Comparison of ENCODE assay signal across 9 mouse cellular contexts in the genomic region with DNA sequence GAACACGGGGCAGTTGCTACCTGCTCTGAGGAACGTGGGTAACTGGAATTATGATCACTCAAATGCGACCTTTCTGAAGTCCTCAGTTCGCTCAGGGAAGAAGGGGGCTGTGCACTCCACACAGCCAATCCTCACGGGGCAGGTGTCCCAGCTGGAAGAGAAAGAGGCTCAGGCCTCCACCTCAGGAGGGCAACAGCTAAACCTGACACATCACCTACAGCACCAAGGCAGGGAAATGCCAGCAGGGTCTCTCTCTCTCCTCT.
DNase-seq lines count a peak whose midpoint lies in the region; ATAC-seq and TF ChIP-seq lines count a peak whose summit lies in the region.
"Had no signal": no experiment of that assay in that cellular context is flagged by ENCODE, and none has a peak within 500 bp of the region (broad histone marks: within the 10 kb centered on the region; RNA-seq: fewer than 3 reads in every experiment).

No protein-coding gene starts in this region.

- H3K9ac ChIP-seq in heart, embryonic 15.5 days: no peak overlapping the region
- no peak overlapping the region for H3K9ac ChIP-seq in neural tube, embryonic 13.5 days
- no peak overlapping the region for H3K9ac ChIP-seq in limb, embryonic 11.5 days (ENCODE audit: low read length)
- H3K9ac ChIP-seq: liver, embryonic 13.5 days had no signal

- no peaks in the 10 kb centered on the region for H3K79me2 ChIP-seq in myocyte (ENCODE audit: control insufficient read depth, insufficient read depth)

- 44% methylated on average over 5 of the region's 5 CpGs for WGBS in heart, embryonic 15.5 days
- 62% methylated on average over 5 of the region's 5 CpGs for WGBS in neural tube, embryonic 13.5 days
- 55% methylated on average over 5 of the region's 5 CpGs for WGBS in limb, embryonic 11.5 days

- DNase-seq in heart, postnatal 4 days: no peak
- DNase-seq in neural tube, embryonic 10.5 days (ENCODE audit: extremely low spot score, low spot score): no peak
- no peak for DNase-seq in limb, embryonic 11.5 days (ENCODE audit: low spot score)
- no peak for DNase-seq in natural killer cell, adult 2 months (ENCODE audit: low spot score in 2 of 2)
- no peak for DNase-seq in cerebellum, postnatal 36 days
- DNase-seq: liver, embryonic 13.5 days had no signal

- no peak overlapping the region for H3K4me2 ChIP-seq in heart, embryonic 15.5 days
- no peak overlapping the region for H3K4me2 ChIP-seq in neural tube, embryonic 13.5 days
- no peak overlapping the region for H3K4me2 ChIP-seq in limb, embryonic 11.5 days (ENCODE audit: low read depth, severe bottlenecking)
- H3K4me2 ChIP-seq in myocyte (ENCODE audit: low read depth): peak overlapping the region; percentile 88
- H3K4me2 ChIP-seq: liver, embryonic 13.5 days had no signal

- TF ChIP-seq POLR2A in myocyte (IDR thresholded peaks at IDR 0.05; ENCODE audit: insufficient read length, low read depth): no peak

- ATAC-seq in heart, embryonic 15.5 days (replicated peaks; ENCODE audit: insufficient number of reproducible peaks, insufficient read depth, low FRiP score, low read depth): no peak
- no peak for ATAC-seq in neural tube, embryonic 13.5 days (ENCODE audit: low read depth)
- ATAC-seq in limb, embryonic 11.5 days (ENCODE audit: insufficient number of reproducible peaks, low FRiP score, low TSS enrichment, low read depth): no peak

- H3K9me3 ChIP-seq in heart, embryonic 15.5 days (replicated peaks): no peaks in the 10 kb centered on the region
- H3K9me3 ChIP-seq in neural tube, embryonic 13.5 days: no peaks in the 10 kb centered on the region
- no peaks in the 10 kb centered on the region for H3K9me3 ChIP-seq in limb, embryonic 11.5 days (ENCODE audit: control insufficient read depth, low read length)
- H3K9me3 ChIP-seq: liver, embryonic 13.5 days had no signal

- peak overlapping the region; percentile 87 for H3K27ac ChIP-seq in heart, embryonic 15.5 days
- H3K27ac ChIP-seq in neural tube, embryonic 13.5 days (replicated peaks): peak overlapping the region; percentile 81; the same call in 1 of the 2 replicates
- peak overlapping the region; percentile 92 for H3K27ac ChIP-seq in limb, embryonic 11.5 days (replicated peaks; ENCODE audit: low read depth, low read length)
- H3K27ac ChIP-seq: liver, embryonic 13.5 days had no signal

- no peak overlapping the region for H3ac ChIP-seq in myocyte (ENCODE audit: control insufficient read depth, insufficient read length)

- H3K4me1 ChIP-seq in heart, embryonic 15.5 days (replicated peaks): peaks cover 42% of the 10 kb centered on the region
- H3K4me1 ChIP-seq in neural tube, embryonic 13.5 days (replicated peaks): peaks cover 41% of the 10 kb centered on the region
- H3K4me1 ChIP-seq in limb, embryonic 11.5 days (ENCODE audit: control insufficient read depth, insufficient read depth, low read length): peaks cover 50% of the 10 kb centered on the region

- no peaks in the 10 kb centered on the region for H3K36me3 ChIP-seq in heart, embryonic 15.5 days
- no peaks in the 10 kb centered on the region for H3K36me3 ChIP-seq in neural tube, embryonic 13.5 days
- H3K36me3 ChIP-seq in limb, embryonic 11.5 days (ENCODE audit: control insufficient read depth, insufficient read depth, low read length): no peaks in the 10 kb centered on the region
- no peaks in the 10 kb centered on the region for H3K36me3 ChIP-seq in myocyte (ENCODE audit: control insufficient read depth, insufficient read depth)
- H3K36me3 ChIP-seq: liver, embryonic 13.5 days had no signal

- H3K4me3 ChIP-seq in heart, embryonic 15.5 days: no peak overlapping the region
- no peak overlapping the region for H3K4me3 ChIP-seq in neural tube, embryonic 13.5 days
- no peak overlapping the region for H3K4me3 ChIP-seq in limb, embryonic 11.5 days (ENCODE audit: low read depth, low read length)
- H3K4me3 ChIP-seq in myocyte: no peak overlapping the region
- H3K4me3 ChIP-seq: liver, embryonic 13.5 days had no signal

- H3K27me3 ChIP-seq in heart, embryonic 15.5 days: no peaks in the 10 kb centered on the region
- no peaks in the 10 kb centered on the region for H3K27me3 ChIP-seq in neural tube, embryonic 13.5 days
- H3K27me3 ChIP-seq in limb, embryonic 11.5 days (ENCODE audit: control insufficient read depth, insufficient read depth, low read length): no peaks in the 10 kb centered on the region
- no peaks in the 10 kb centered on the region for H3K27me3 ChIP-seq in myocyte (ENCODE audit: control insufficient read depth, insufficient read depth, insufficient read length)
- H3K27me3 ChIP-seq: liver, embryonic 13.5 days had no signal

TF ChIP-seq in myocyte, 11 proteins besides CTCF, POLR2A, EP300 and RAD21:
- TF ChIP-seq SRF (IDR thresholded peaks at IDR 0.05; ENCODE audit: control insufficient read depth, insufficient read length, low read depth) (no peak), MYOD1 (IDR thresholded peaks at IDR 0.05; ENCODE audit: control insufficient read depth in 1 of 3, insufficient read length in 2 of 3, low read depth in 2 of 3) (no peak), MYOG (IDR thresholded peaks at IDR 0.05; ENCODE audit: control insufficient read depth in 1 of 3, insufficient read depth in 1 of 3, insufficient read length in 2 of 3, low read depth in 2 of 3) (no peak), USF1 (IDR thresholded peaks at IDR 0.05; ENCODE audit: low read depth) (no peak), MAX (IDR thresholded peaks at IDR 0.05; ENCODE audit: low read depth) (no peak), POLR2AphosphoS2 (IDR thresholded peaks at IDR 0.05; ENCODE audit: insufficient read length, low read depth) (no peak), E2F4 (IDR thresholded peaks at IDR 0.05; ENCODE audit: insufficient read depth) (no peak), TCF3 (IDR thresholded peaks at IDR 0.05; ENCODE audit: insufficient read length, low read depth) (no peak), CEBPB (IDR thresholded peaks at IDR 0.05; ENCODE audit: insufficient read depth, poor library complexity, severe bottlenecking) (no peak), REST (IDR thresholded peaks at IDR 0.05; ENCODE audit: insufficient read depth, insufficient read length) (no peak), TCF12 (IDR thresholded peaks at IDR 0.05; ENCODE audit: insufficient read depth, poor library complexity, severe bottlenecking) (no peak)
